Mouse (Mus musculus) forebrain, embryonic 15.5 days (tissue): Measurements from ENCODE around the gene Kalrn. TPM values are rescaled to one million over a fixed set of nuclear protein-coding genes. Genes with fewer than 3 reads are reported as not detected.
A peak's percentile ranks its signal among the peaks of the same experiment; 100 is the strongest.

Source experiments
- ATAC-seq: fragments of 200-750 bp; cut with Nextera tagmentation; replicated peaks from 2 replicates; pipeline ENCODE4 v1.8.0; 2017; ENCODE audit warnings: mild to moderate bottlenecking, moderate TSS enrichment, moderate library complexity
- H3K27ac ChIP-seq: fragments of 300-500 bp; sonication (generic); replicated peaks from 2 replicates; pipeline ENCODE4 v1.5.1; 2015; ENCODE audit warnings: mild to moderate bottlenecking, inconsistent platforms
- H3K27me3 ChIP-seq: fragments of 300-500 bp; sonication (generic); 2 replicates; pipeline ENCODE4 v1.6.1; 2015; ENCODE audit warnings: inconsistent platforms
- H3K36me3 ChIP-seq: fragments of 300-500 bp; sonication (generic); 2 replicates; pipeline ENCODE4 v1.6.1; 2015; ENCODE audit warnings: mild to moderate bottlenecking, inconsistent platforms
- H3K4me1 ChIP-seq: fragments of 300-500 bp; sonication (generic); 2 replicates; pipeline ENCODE4 v1.6.1; 2015; ENCODE audit warnings: inconsistent platforms
- H3K4me2 ChIP-seq: fragments of 300-500 bp; sonication (generic); replicated peaks from 2 replicates; pipeline ENCODE4 v1.6.1; 2015; ENCODE audit warnings: mild to moderate bottlenecking, inconsistent platforms
- H3K4me3 ChIP-seq: fragments of 300-500 bp; sonication (generic); 2 replicates; pipeline ENCODE4 v1.5.1; 2015; ENCODE audit warnings: mild to moderate bottlenecking, inconsistent platforms
- H3K9ac ChIP-seq: fragments of 300-500 bp; sonication (generic); replicated peaks from 2 replicates; pipeline ENCODE4 v1.6.1; 2015; ENCODE audit warnings: mild to moderate bottlenecking, inconsistent platforms
- H3K9me3 ChIP-seq: fragments of 300-500 bp; sonication (generic); 2 replicates; pipeline ENCODE4 v1.6.1; 2016; ENCODE audit warnings: inconsistent platforms
- WGBS: fragments of 180-500 bp; shearing (Covaris S2); methylation state at CpG from one replicate; pipeline ENCODE4 v1.1.7; 2015; ENCODE audit warnings: mixed read lengths; 5-methylcytosine and 5-hydroxymethylcytosine counted together
- polyA plus RNA-seq: library from polyadenylated mRNA; unstranded; fragments of >200 nt; fragmentation: Nextera tagmentation; extraction: Ambion mirVana; gene quantifications from 2 replicates; pipeline ENCODE4 v1.2.1, GENCODE M21; 2015

The Kalrn gene
- polyA plus RNA-seq, 1 experiment from 2014 or later, result 36.4 TPM

DNA sequence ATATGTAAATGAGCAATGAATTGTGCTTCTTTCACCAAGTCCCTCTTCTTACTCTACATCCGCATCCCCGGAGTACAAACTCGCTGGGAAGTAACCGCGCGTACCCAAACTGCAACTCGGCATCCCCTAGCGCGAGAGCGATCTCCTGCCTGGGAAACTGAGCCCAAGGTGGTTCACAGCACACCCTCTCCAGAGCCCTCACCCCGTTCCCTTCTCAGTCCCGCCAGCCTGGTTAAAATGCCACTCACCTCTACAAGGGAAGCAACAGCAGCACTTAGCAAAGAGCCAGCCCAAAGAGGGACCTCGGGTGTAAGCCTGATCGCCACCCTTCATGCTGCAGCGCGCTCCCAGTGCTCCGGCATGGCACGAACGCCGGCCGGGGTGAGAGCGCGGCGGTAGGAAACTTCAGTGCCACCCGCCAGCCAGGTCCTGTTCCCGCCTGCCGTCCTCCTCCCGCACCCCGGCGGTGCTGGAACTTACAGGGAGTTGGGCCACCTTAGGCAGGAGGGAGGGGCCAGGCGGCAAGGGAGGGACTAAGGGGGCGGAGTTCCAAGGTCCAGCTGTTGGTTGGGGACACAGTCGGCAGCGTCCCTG, 477.7 kb downstream of the Kalrn start:
- Histone ChIP-seq H3K27me3 (peaks cover 8% of the 10 kb centered on the region; the same call in 1 of the 2 replicates), H3K9me3 (no peaks in the 10 kb centered on the region), H3K4me3 (peak overlapping the region; percentile 33), H3K9ac (peak overlapping the region; percentile 27), H3K4me1 (peaks cover 29% of the 10 kb centered on the region), H3K27ac (peak overlapping the region; percentile 46), H3K36me3 (no peaks in the 10 kb centered on the region; the same call in 1 of the 2 replicates), H3K4me2 (peak overlapping the region; percentile 49)
- peak; percentile 64 for ATAC-seq
- 1% methylated on average over 33 of the region's 34 CpGs for WGBS

DNA sequence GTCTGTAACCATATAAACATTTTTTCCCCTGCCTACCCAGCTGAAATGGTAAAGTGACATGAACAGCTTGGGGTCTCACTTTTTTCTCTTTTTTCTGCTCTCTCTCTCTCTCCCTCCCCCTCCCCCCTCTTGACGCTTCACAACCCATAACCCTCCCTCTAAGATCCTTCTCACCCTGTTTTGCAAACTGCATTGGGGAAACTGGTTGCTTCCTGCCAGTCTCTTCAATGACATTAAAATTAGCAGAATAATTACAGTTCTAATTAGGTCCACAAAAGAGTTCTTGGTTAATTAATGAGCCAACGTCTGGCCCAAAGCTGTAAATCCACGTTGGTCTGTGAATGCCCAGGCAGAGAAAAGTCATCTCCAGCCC, 478.3 kb downstream of the Kalrn start:
- H3K27me3 ChIP-seq, result peaks cover 8% of the 10 kb centered on the region; the same call in 1 of the 2 replicates
- no peaks in the 10 kb centered on the region; the same call in 1 of the 2 replicates for H3K36me3 ChIP-seq
- H3K9me3 ChIP-seq, result no peaks in the 10 kb centered on the region
- ATAC-seq, result peak; percentile 60
- H3K4me3 ChIP-seq, result peak overlapping the region; percentile 33
- peaks cover 29% of the 10 kb centered on the region for H3K4me1 ChIP-seq
- 0 out of 2 replicates have a peak overlapping the region, but pooled peaks have one; percentile 30 for H3K9ac ChIP-seq
- 0% methylated on average over 3 of the region's 3 CpGs for WGBS
- peak overlapping the region; percentile 49 for H3K4me2 ChIP-seq
- peak overlapping the region; percentile 36 for H3K27ac ChIP-seq

DNA sequence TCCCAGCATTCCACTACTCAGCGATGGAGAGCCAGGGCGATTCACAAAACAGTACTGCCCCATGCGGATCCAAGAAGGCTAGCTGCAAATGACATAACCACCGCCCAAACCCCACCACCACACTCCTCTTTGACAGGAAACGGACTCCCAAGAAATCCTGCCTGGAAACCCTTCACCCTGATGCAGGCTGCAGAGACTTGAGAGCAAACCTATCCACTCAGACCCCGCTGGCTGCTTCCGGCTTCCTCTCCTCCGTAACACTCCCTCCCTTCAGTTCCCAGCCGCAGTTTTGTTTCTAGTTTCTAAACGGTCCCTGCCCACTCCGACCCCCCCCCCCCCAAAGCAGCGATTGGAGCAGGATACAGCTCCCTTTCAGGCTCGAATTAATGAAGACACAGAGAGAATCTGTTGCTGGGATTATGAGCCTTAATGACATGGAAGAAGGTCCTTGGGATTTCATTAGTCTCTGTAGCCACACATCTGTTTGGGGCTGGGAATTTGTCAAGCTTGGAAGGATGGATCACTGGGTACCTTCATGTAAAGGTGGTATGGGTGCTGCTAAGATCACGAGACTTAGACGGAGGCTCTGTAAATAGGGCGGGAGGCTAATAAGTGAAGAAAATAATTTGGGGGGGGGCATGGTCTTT, 478.8 kb downstream of the Kalrn start:
- Histone ChIP-seq H3K4me2 (peak overlapping the region; percentile 49), H3K4me1 (peaks cover 29% of the 10 kb centered on the region), H3K4me3 (peak overlapping the region; percentile 33), H3K9me3 (no peaks in the 10 kb centered on the region), H3K27me3 (peaks cover 8% of the 10 kb centered on the region; the same call in 1 of the 2 replicates), H3K27ac (peak overlapping the region; percentile 36), H3K36me3 (no peaks in the 10 kb centered on the region; the same call in 1 of the 2 replicates), H3K9ac (peak overlapping the region; percentile 30)
- ATAC-seq, result peak; percentile 68
- WGBS, result 2% methylated on average over 16 of the region's 16 CpGs

GRCm38 (mm10) chr16:34093734-34094445, 479.4 kb downstream of the Kalrn start:
- H3K4me2 ChIP-seq, result peak overlapping the region; percentile 49
- H3K36me3 ChIP-seq, result no peaks in the 10 kb centered on the region; the same call in 1 of the 2 replicates
- peak overlapping the region; percentile 36; the same call in 1 of the 2 replicates for H3K27ac ChIP-seq
- peak overlapping the region; percentile 33 for H3K4me3 ChIP-seq
- 2% methylated on average over 14 of the region's 14 CpGs for WGBS
- peak overlapping the region; percentile 30 for H3K9ac ChIP-seq
- no peaks in the 10 kb centered on the region for H3K9me3 ChIP-seq
- ATAC-seq, result no peak
- peaks cover 8% of the 10 kb centered on the region; the same call in 1 of the 2 replicates for H3K27me3 ChIP-seq
- peaks cover 29% of the 10 kb centered on the region for H3K4me1 ChIP-seq

- no peak overlapping the region for H3K4me2 ChIP-seq
- no peak overlapping the region for H3K27ac ChIP-seq
- H3K27me3 ChIP-seq, result no peaks in the 10 kb centered on the region
- no peaks in the 10 kb centered on the region for H3K9me3 ChIP-seq
- no peaks in the 10 kb centered on the region; the same call in 1 of the 2 replicates for H3K36me3 ChIP-seq
- WGBS, result 50% methylated on average over 8 of the region's 8 CpGs
- no peak overlapping the region for H3K4me3 ChIP-seq
- ATAC-seq, result no peak
- H3K9ac ChIP-seq, result no peak overlapping the region
- peaks cover 14% of the 10 kb centered on the region for H3K4me1 ChIP-seq
Measured at GRCm38 (mm10) chr16:34089528-34090095, 483.7 kb downstream of the Kalrn start.

DNA sequence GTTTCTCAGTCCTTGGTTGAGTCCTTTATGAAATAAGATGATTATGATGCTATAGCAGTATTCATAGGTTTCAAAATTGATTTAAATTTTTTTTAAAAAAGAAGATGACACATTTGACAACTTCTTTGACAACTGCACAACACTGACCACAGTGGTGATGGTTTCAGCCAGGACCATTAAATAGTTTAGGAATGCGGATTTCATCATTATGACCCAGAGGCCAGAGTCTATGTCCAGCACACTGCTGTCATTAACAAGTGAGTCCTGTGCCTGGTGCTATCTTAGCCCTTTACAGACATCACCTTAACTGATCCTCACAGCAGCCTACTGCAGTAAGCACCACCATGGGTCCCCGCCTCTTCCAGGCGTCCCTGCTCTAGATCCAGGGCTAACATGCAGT, 484.3 kb downstream of the Kalrn start:
- Histone ChIP-seq H3K4me1 (peaks cover 14% of the 10 kb centered on the region), H3K4me2 (no peak overlapping the region), H3K27me3 (no peaks in the 10 kb centered on the region), H3K9ac (no peak overlapping the region), H3K36me3 (no peaks in the 10 kb centered on the region; the same call in 1 of the 2 replicates), H3K27ac (no peak overlapping the region), H3K9me3 (no peaks in the 10 kb centered on the region), H3K4me3 (no peak overlapping the region)
- WGBS, result 94% methylated on average over 3 of the region's 3 CpGs
- ATAC-seq, result no peak

DNA sequence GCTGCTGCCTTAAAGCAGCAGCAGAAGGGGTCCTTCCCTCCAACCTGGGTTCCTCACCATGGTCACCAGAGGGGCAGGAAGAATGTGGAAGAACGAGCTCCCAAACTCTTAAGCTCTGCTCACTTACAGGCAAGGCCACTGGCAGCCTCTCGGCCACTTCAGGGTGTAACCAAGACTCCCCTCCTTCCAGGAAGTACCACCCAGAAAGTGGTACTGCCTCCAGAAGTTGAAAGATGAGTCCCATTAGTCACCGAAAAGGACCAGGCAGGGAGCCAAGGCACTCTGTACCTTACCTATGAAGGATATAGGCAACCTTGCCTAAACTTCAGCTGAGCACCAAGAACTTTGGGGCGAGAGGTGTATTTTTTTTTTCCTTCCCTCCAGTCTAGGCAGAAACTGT, 485.0 kb downstream of the Kalrn start:
- Histone ChIP-seq H3K27ac (no peak overlapping the region), H3K4me1 (peaks cover 9% of the 10 kb centered on the region; the same call in 1 of the 2 replicates), H3K4me2 (no peak overlapping the region), H3K9ac (no peak overlapping the region), H3K4me3 (no peak overlapping the region), H3K36me3 (no peaks in the 10 kb centered on the region; the same call in 1 of the 2 replicates), H3K27me3 (no peaks in the 10 kb centered on the region), H3K9me3 (no peaks in the 10 kb centered on the region)
- 57% methylated on average over 4 of the region's 4 CpGs for WGBS
- no peak for ATAC-seq

DNA sequence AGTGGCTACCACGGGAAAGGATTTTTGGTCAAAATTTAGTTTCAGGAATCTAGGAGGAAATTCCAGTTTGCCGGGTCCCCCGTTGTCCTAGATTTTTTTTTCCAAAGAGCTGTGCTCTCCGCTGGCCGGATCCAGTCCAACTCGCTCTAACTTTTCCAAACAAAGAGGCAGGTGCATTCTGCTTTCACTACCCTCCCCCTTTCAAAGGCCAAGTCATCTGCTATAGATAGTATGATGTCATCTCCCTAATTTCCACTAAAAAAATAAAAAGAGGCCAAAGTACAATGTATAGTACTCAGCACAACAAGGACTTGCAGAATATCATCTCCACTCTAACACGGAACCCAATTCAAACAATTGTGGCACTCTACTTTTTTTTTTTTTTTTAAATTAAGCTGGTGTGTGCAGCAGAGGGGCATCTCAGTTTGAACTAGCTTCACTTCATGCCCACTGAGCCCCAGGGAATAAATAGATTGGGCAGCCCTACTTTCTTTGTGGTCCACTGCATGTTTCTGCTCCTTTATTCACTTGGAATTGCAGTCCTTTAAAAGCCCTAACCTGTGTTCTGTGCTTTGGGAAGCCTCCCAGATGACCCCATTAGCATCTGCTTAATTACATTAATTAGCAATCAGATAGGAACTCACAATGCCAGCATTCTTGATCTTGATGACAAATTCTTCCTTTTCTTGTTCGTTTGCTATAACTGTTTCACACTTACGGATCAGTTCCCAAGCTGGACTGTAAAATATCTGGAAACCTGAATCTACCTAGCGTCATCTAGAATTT, 489.0 kb downstream of the Kalrn start:
- H3K4me1 ChIP-seq, result peaks cover 22% of the 10 kb centered on the region
- no peaks in the 10 kb centered on the region for H3K36me3 ChIP-seq
- 58% methylated on average over 10 of the region's 10 CpGs for WGBS
- H3K4me3 ChIP-seq, result no peak overlapping the region
- no peaks in the 10 kb centered on the region for H3K9me3 ChIP-seq
- H3K9ac ChIP-seq, result no peak overlapping the region
- H3K4me2 ChIP-seq, result no peak overlapping the region
- ATAC-seq, result no peak
- no peak overlapping the region for H3K27ac ChIP-seq
- H3K27me3 ChIP-seq, result no peaks in the 10 kb centered on the region

- Histone ChIP-seq H3K9me3 (no peaks in the 10 kb centered on the region), H3K4me3 (no peak overlapping the region), H3K27ac (no peak overlapping the region), H3K36me3 (no peaks in the 10 kb centered on the region), H3K27me3 (no peaks in the 10 kb centered on the region), H3K9ac (no peak overlapping the region), H3K4me2 (no peak overlapping the region), H3K4me1 (peaks cover 22% of the 10 kb centered on the region)
- no peak for ATAC-seq
- WGBS, result 88% methylated on average over 5 of the region's 5 CpGs
Measured at GRCm38 (mm10) chr16:34082494-34083469, 490.6 kb downstream of the Kalrn start.

GRCm38 (mm10) chr16:34081683-34082438, 491.5 kb downstream of the Kalrn start:
- Histone ChIP-seq H3K4me1 (peaks cover 22% of the 10 kb centered on the region), H3K4me2 (no peak overlapping the region), H3K36me3 (no peaks in the 10 kb centered on the region), H3K4me3 (no peak overlapping the region), H3K9ac (no peak overlapping the region), H3K27me3 (no peaks in the 10 kb centered on the region), H3K9me3 (no peaks in the 10 kb centered on the region), H3K27ac (no peak overlapping the region)
- ATAC-seq, result 0 out of 2 replicates have a peak, but pooled peaks have one; percentile 21
- WGBS, result 40% methylated on average over 19 of the region's 19 CpGs
